Mouse (Mus musculus): Measurements from ENCODE around the gene B4galt4.

B4galt4 gene

DNA sequence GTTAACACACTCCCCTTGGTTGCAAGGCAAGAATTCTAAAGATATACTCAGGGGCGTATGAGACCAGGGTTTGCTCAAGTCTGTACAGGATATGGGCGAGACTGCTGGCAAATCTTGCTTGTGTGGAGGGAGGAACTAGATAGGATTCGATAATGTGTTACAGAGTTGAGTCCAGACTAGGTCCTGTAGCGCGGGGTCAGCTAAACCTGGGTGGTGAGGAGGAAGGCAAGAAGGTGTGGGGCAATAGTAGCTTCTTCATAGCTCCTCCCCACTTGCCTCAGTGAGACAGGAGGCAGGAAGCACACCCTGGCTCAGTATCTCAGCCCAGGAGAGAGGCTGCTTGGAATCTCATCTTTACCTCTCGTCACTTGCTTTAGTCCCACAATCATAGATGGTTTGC lies 12.9 kb upstream of the B4galt4 start:
- DNase-seq, result no peak

DNA sequence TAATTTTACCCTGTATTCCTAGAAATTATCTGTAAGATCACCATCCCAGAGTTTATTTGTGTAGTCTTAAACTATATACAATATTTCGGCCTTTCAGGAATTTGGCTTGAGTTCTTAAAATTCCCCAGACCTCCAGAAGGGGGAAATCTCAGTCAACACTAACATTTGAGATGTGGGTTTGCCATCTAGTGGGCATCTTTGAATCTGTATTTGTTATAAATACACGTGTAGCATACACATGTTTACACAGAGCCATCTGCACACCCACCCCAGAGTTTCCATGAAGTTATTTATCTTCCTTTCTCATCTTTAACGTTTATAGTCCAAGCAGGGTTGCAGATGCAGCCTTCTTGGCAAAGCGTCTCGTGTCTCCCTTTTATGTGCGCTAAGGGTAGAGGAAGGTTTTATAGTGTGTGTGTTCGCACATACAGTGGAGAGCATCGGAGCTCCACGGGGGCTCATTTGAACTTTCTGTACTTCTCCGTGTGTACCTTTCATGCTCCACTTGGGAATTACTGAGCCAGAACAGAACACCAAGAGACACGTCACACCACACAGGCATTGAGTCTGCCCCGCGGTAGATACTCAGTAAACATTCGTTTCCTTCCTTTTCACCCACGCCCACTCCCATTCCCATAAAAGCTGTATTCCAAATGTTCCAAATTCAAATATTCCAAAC lies 12.3 kb upstream of the B4galt4 start:
- DNase-seq, result peak; percentile 33 to 41

DNA sequence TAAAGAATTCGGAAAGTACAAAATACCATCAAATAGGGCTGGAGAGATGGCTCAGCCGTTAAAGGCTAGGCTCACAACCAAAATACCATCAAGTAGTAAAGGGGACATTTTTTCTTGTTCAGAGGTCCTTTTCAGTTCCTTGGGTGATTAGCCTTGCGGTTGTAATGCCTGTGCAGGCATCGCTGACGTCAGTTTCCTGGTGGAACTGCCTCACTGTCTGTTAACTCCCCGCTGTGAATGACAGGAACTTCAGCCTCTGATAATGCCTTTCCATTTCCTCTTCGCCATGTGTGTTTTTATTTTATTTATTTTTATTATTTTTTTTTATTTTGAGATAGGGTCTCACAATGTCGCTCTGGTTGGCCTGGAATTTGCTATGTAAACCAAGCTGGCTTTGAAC lies 11.1 kb upstream of the B4galt4 start:
- peak; percentile 55 to 62 for DNase-seq

DNA sequence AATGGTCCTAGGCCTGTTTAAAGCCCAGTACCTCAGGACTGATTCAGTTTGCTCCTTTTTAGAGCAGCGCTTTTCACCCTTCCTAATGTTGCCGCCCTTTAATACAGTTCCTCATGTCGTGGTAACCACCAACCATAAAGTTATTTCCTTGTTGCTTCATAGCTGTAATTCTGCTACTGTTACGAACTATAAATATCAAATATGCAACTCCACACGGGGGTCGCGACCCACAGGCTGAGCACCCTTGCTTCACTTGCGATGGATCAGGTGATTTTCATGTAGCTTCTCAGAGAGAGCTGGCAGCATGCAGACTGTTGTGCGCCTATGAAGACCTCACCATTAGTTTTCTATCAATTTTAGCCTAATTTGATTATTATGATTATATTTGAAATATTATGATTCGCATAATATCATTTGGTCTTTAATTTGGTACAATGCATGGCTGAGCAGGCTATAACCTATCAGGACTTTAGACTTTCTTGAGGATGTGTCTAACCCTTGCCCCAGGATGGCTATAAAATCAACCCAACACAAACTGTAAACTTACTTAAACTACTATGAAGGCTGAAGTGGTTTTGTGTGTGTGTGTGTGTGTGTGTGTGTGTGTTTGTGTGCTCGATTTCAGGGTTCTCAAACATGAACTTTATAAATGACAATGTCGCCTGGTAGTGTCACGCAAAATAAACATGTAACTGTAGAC lies 710 bp upstream of the B4galt4 start:
- no peak for DNase-seq

DNA sequence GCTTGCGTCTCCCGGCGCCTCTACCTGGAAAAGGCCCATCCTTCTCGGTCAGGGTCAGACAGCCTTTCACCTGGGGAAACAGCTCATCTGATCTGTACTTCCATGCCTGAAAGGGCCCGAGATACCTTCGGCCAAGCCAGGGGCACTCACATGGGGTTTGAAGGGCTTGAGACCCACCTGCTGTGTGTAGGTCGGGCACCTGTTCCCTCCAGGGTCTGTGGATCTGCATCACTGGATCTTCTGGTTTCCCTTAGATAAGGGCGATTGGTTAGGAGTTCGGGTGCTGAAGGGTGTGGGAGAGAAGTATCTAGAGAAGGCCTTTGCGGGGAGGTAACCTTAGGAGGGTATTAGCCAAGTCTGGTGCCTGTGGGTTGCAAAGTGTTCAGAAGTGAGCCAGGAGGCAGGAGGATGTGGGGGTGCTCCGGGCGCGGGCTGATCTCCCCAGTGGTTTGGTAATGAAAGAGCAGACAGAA lies 631 bp downstream of the B4galt4 start:
- DNase-seq, result peak; percentile 49 to 50

DNA sequence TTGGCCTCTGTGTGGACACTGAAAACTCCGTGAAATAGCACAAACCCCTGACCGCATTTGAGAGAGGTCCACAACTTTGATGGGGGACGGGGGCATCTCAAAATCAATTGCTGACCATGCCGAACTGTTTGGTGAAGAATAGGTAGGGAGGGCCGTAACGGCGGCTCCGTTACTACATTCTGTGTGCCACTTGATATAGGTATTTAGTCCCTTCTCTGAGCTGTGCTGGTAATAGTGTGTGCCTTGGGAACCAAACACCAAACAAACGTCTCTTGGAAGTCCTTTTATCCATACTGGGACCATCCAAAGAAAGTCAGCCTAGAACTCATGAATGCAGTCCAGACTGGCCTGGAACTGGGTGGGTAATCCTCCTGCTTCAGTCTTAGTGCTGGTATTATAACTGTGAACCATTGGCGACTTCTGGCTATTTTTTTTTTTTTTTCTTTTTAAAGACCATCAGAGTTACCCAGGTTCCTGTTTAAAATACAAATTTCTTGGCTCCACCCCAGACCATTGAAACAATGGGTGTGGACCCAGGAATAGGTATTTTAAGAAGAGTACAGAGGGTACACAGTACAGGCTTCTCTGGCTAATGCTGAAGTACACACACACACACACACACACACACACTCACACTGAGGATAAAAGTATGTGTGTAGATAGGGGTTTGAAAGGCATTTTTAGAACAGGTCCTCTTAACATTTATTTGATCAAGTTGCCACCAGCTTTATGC lies 2.0 kb downstream of the B4galt4 start:
- no peak for DNase-seq

DNA sequence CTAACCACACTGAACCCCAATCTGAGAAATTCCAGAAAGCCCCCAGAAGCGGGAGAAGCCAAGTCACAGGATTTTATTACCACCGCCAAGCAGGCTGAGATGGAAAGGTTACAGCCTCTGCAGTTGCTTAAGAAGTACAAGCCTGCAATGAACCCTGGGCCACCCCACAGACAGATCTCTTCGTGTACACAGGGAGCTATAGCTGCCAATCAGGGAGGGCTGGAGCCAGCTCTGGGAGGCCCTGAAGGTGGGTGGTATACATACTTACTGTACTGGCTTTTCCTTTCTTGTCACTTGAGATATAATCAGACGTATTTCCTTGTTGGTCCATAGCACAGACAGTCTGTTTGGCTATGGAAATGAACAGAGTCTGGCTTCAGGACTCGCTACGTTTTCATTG lies 8.7 kb downstream of the B4galt4 start:
- no peak for DNase-seq

DNA sequence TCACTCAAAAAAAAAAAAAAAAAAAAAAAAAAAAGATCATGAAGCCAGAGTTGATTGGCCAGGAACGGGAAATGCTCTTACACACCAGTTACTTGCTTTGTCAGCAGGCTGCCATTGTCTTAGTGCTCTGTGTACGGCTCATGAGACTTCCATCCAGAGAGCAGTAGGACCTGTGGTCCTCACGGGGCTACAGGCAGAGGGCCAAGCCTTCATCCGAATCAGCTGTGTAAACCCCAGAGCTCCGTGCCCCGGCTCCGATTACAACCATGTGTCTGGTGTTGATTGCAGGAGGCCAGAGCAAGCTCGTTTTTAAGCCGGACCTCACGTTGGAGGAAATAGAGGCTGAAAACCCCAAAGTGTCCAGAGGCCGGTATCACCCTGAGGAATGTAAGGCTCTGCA lies 11.6 kb downstream of the B4galt4 start:
- no peak for DNase-seq

DNA sequence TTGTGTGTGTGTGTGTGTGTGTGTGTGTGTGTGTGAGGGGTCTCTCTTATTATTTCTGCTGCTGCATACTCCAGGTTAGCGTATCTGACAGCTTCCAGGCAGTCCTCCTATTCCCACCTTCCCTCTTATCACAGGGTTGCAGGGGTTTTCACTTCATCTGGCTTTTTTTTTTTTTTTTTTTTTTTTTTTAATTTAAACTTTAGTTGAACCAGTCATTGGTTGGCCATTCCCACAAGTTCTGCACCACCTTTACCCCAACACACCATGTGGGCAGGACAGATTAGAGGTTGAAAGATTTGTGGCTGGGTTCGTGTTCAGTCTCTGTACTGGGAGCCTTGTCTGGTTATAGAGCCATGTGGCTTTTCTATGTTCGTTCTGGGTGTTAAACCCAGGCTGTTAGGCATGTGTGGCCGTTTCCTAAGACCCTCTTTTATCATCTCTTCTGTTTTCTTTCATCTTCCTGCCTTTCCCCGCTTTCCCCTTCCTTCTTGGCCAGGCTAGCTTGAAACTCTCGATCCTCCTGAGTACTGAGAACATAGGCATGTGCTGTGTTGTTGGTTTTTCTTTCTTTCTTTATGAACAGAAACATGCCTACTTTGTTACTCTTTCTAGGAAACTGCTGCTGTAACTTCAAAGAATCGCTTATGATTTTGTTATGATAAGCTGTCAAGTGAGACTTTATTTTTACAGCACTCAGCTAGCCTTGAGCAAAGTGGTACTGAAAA lies 13.6 kb downstream of the B4galt4 start:
- no peak for DNase-seq

DNA sequence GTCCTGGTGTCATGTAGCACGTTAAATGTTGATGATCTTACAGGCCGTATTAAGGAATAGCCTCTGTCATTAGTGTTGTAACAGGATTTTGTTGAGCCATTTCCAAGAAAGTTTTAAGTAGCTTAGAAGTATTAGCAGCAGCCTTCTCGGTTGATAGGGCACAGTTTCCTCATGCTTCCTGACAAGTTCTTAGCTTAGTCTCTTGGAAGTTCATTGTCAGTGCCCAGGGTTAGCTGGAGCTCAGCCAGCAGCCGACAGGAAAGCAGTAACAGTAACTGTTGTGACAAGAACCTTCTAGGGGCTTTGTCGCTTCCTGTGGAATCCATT lies 14.1 kb downstream of the B4galt4 start:
- DNase-seq, result no peak

DNA sequence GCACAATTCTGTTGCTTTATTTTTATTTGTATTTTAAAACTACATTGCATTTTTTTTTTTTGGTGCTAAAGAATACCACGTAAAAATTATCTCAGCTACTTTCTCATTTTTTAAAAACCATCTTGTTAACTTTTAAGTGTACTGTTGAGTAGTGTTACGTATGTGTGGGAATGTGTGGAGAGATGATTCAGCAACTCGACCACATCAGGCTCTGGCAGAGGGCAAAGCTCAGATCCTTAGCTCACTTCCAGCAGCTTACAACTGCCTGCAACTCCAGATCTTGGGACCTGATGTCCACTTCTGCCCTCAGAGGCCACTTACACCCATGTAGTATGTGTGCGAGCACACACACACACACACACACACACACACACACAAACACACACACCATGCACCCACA lies 14.5 kb downstream of the B4galt4 start:
- no peak for DNase-seq

DNA sequence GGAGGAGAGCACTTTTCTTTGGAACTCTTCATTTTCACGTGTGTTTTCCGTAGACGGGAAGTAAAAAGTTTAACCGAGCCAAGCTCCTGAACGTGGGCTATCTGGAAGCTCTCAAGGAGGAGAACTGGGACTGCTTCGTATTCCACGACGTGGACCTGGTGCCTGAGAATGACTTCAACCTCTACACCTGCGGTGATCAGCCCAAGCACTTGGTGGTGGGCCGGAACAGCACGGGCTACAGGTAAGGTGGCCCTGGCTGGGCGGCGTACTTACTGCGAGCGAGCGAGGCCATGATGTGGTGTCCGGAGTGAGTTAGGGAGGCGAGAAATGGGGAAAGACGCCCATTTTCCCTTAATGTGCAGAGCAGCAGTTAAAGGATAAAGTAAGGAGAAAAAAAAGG lies 15.6 kb downstream of the B4galt4 start:
- no peak for DNase-seq

DNA sequence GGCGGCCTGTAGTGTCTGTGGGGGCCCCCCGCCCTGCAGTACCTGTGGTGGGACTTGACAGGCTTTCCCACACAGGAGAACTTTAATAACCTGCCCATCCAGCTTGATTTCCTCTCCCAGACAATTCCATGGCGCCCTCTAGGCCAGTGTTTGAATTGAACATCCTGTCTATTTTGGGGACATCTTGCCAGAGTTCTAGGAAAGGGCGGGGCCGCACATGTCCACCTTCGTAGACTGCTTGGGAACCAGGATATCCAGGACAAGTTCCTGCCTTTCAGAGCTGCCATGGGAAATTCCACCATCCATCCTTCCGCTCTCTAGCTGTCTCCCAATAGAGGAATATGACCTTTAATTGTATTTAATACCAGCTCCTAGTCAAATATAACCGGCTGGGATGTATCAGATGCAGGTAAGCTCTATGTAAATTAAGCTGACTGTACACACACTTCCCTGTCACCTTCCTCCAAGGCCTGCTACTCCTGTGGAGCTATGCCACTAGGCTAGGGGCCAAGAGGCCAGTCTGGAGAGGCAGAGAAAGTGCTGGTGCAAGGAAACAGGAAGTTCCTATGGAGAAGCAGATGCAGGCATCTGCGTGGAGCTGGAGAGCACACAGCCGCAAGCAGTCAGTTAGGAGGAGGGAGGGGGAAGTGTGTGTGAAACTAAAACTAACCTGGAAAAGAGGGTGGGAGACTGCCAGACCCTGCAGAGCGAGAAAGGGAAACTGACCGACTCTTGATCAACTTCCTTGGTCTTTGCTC lies 16.2 kb downstream of the B4galt4 start:
- no peak for DNase-seq

DNA sequence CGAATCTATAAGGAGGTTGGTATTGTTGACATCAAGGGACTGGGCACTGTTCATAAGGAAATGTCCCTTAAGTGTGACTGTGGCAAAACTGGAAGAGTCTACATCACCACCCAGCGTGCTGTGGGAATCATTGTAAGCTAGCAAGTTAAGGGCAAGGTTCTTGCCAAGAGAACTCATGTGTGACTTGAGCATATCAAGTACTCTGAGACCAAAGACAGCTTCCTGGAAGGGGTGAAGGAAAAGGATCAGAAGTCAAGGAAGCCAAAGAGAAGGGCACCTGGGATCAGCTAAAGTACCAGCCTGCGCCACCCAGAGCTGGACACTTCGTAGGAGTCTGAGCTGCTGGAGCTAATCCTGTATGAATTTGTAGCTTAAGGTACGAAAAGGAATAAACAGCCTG lies 18.2 kb downstream of the B4galt4 start:
- DNase-seq, result no peak

DNA sequence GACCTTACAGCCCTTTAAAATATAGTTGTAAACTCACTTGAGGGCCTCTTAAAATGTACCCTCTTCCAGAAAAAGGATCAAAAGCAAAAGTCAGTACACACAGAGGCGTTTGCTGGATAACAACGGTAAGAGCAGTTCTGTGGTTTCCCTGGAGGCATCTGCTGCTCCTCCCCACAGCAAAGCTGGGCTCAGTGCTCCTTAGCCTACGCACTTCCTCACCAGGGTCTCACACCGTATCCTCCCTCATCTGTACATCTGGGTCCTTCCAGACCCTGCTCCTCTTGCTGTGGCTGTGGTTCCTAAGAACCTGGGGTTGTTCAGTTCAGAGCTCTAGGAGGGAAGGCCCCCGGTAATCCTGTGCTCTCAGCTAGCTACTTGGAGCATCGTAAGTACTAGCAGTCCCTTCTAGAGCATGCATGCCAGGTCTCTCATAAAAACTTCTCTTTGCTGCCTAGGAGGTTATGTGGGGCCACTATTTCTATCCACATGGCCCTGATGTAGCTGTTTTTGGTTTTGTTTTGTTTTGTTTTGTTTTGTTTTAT lies 18.8 kb downstream of the B4galt4 start:
- peak; percentile 14 to 25 for DNase-seq

DNA sequence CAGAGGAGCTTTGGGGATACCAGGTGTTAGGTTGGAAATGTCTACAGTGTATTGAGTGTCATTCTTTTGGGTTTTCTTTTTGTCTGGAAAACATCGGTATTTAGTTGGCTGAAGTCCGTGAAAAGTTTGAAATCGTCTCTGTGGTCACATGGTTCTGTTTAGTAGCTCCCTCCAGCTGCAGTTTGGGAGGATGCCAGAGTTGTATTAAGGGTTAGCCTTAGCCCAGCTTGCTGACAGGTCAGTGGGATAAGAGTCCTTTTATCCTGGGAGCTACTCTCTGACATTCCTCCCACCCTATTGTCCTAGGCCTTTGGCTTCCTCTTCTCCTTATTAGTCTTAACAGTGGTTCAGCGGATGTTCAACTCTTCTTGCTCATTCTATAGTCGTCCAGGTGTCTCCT lies 19.9 kb downstream of the B4galt4 start:
- no peak for DNase-seq

DNA sequence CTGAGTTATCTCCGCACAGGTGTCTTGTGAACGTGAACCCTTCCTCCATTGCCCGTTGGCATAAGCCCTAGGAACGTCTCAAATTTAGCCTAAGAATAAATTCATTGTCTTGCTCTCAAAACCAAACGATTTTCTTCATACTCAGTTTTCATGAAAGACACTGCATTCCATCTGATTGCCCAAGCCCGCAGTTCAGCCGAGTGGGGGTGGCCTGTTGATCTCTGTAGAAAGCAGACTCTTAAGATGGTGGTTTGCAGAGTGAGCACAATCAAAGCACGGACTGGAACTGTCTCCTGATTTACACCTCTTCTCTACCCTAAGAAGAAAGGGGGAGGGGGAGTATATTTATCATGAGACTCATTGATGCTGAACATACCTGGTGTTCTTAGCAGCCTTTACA lies 20.3 kb downstream of the B4galt4 start:
- no peak for DNase-seq

DNA sequence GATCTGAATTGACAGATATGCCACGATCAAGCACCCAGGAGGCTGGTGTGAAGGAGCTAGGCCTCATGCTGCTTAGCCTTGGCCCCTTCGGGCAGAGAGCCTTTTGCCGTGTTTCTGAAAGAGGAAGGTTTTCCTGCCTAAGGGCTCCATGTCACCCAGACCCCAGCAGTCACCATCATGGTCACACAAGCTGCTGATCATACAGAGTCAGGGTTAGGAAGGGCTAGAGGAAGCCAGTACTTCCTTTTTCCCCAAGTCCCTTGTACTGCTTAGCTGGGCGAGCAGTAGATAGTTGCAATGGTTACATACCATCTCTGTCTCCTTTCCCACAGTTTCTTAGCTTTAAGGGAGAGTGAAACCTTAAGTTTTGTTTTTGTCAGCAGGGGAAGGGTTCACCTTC lies 21.4 kb downstream of the B4galt4 start:
- DNase-seq, result no peak

DNA sequence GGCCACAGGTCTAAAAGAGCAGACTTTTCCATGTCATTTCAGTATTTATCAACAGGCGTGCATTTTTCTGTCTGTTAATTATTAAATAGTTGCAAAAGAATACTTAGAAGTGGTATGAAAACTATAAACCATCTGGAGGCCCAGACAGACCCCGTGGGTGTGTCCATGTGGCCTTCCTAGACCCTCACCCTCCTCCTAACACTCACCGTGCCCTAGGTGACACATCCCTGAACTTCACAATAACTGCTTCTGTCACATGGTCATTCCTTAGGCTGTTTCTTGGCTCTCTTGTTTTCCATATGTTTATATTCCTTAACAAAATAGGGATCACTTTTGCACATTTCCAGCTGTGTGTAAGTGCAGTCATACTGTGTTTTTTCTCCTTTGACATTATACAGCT lies 24.6 kb downstream of the B4galt4 start:
- DNase-seq, result no peak

DNA sequence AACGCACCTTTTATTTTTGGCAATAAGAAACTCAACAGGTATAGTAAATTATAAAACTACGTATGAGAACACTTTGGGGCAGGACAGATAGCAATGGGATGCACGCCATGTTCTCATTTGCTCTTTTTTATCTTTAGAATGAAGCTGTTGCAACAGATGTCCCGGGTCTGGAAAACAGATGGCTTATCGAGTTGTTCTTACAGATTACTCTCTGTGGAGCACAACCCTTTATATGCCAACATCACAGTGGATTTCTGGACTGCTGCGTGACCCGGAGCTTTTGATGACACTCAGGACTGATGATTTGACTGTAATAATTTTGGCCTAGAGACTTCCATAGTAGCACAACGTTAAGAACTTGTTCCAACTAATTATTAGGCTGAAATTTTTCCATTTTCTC lies 25.7 kb downstream of the B4galt4 start:
- DNase-seq, result no peak

DNA sequence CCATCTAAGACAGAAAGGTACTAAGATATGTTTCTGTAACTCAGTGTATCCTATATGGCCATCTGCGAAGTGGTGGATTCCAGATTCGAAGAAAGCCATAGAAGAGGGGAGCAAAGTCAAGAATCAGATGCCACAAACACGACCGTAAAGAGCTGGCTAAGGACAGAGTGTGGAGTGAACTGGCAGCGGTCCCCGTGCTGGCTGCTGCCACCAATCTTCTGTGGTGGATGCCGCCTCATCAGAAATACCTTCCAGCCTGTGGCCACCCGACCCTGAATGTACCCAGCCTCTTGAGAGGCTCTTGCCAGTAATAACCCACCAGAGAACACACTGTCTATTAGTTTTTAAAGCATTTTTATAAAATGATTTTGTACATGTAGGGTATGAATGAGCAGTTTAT lies 26.3 kb downstream of the B4galt4 start:
- no peak for DNase-seq

DNA sequence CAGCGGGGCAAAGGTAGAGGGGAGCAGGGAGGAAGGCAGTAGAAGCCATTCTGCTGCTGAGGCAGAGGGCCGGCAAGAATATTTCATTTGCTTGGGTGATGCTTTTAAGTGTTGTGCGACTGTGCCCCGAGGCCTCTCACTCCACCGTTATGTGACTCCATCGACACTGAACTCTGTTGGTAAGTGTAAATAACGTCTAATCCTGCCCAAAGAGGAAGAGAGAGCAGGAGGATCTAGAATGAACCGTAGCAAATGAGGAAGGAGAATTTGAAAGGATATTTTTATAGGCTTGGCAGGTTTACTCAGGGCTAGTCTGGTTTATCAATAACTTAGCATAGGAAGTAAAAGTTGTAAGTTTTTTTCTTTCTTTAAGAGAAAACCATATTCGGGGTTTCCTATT lies 27.5 kb downstream of the B4galt4 start:
- no peak for DNase-seq

DNA sequence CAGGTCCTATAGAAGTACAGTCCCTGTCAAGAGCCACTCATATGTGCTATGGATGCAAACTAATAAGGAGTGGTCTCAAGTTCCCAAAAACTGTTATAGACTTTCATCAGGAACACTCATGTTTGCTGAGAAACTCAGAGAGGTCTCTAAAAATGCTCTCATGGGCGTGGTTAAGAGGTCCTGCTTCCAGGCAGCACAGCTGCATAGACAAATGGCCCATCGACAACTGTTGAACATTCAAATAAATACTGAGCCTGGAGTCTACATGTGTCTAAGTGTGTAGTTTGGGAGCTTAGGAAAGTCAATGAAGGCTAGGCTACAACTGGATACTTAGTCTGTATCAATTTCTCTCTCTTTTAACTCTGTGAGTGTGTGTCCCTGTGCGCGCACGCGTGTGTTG lies 29.1 kb downstream of the B4galt4 start:
- DNase-seq, result no peak
